Mouse (Mus musculus) small intestine, adult 2 months (tissue): Measurements from ENCODE around the gene Mgat4c.

Source experiments
- CTCF ChIP-seq: fragments of 200-500 bp; IDR thresholded peaks from 2 replicates; pipeline ENCODE4 v1.5.1; 2012; ENCODE audit warnings: low read depth, mild to moderate bottlenecking, control low read depth, inconsistent platforms, low read length, moderate library complexity, mixed read lengths; ENCODE audit not compliant: insufficient replicate concordance, insufficient read length; ENCODE audit errors: extremely low read depth
- POLR2A ChIP-seq: fragments of 200-500 bp; IDR thresholded peaks from 2 replicates; pipeline ENCODE4 v1.6.1; 2012; ENCODE audit warnings: low read depth, mild to moderate bottlenecking, control low read depth, inconsistent platforms, low read length, moderate library complexity

DNA sequence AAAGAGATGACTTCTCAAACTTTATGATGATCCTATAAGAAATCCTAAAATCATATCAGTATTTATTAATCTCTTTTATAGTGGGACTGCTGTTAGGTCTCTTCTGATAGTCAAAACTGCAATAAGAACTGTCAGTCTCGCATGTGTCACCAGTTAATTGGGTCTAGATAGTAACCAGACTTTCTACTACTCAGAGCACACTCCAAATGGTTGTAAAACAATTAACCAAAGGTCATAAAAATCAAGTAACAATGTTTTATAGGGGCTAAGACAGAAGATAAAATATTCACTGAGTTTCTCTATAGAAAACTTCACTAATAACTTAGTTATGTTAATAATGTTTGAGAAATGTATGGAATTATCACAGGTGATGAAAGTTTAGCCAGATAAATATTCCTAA is 208.6 kb downstream of the Mgat4c start:
- TF ChIP-seq CTCF (no peak), POLR2A (no peak)
